Mouse (Mus musculus): ENCODE results near the gene Sgk1. TPM values are rescaled to one million over a fixed set of nuclear protein-coding genes. Genes with fewer than 3 reads are reported as not detected.
"Not testable (repeated sequence)": the region's sequence is repeated elsewhere in the genome, so short reads cannot be mapped to it uniquely, and the experiment has no call there.

The Sgk1 gene
- polyA plus RNA-seq, 1 experiment: 37.6 TPM

DNA sequence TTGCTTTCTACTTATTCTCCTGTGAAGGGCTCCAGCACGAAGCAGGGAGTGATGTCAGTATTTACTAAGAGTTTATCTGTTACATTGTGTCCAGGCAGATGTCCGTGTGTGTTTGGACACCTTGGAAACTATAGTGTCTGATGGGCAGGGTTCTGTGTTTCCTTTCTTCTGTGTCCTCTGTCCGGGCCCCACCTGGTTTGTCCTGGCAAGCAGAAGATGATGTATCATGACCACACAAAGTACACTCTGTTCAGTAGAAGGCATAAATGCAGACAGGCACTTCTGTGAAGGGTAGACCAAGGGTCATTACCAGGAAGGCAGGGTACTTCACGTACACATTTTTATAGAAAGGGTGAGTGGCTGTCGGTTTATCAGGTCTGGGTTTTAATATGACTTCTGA, 122.8 kb downstream of the Sgk1 start:
- no peak overlapping the region for H3K4me3 ChIP-seq (ENCODE audit: insufficient read depth, low read depth, low read length)
- H3K4me1 ChIP-seq (ENCODE audit: control insufficient read depth, insufficient read depth, insufficient read length, low read length): no peaks in the 10 kb centered on the region
- no peak overlapping the region for H3K27ac ChIP-seq (replicated peaks; ENCODE audit: low read depth, low read length)

DNA sequence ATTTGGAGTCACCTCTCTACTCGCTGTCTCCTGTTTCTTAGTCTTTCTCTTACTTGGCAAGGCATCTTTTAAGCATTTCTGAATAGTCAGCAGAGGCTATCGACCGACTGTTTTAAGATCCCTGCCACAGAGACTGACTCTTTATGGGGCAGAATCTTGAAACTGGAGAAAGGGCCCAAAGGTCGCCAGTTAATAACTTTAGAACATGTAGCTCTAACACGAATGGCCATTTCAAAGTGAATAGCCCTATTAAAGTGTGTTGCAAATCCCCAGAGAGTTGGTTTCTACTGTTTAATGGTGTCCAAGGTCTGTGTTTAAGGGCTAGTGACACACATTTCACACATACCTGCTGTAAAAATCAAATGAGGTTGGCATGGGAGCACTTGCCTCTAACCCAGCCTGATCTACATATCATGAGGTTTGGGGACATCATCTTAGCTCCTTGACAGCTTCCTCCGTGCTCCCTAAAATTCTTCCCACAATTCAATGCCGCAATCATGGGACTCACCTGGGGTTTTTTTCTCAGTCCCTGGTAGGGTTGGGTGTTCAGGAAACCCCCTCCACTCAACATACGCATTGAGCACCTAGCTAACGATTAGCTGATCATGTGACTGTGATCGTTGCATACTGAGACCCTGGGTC, 125.3 kb downstream of the Sgk1 start:
- Histone ChIP-seq H3K4me1 (ENCODE audit: control insufficient read depth, insufficient read depth, insufficient read length, low read length) (no peaks in the 10 kb centered on the region), H3K27ac (replicated peaks; ENCODE audit: low read depth, low read length) (no peak overlapping the region)

GRCm38 (mm10) chr10:22007802-22008172, 125.8 kb downstream of the Sgk1 start:
- Histone ChIP-seq H3K27ac (replicated peaks; ENCODE audit: low read depth, low read length) (no peak overlapping the region), H3K4me3 (ENCODE audit: insufficient read depth, low read depth, low read length) (no peak overlapping the region), H3K4me1 (ENCODE audit: control insufficient read depth, insufficient read depth, insufficient read length, low read length) (no peaks in the 10 kb centered on the region)

More for the DNA sequence above, 125.3 kb downstream of the Sgk1 start:
- no peak overlapping the region for H3K4me3 ChIP-seq (ENCODE audit: insufficient read depth, low read depth, low read length)

- Histone ChIP-seq H3K4me1 (ENCODE audit: control insufficient read depth, insufficient read depth, insufficient read length, low read length) (no peaks in the 10 kb centered on the region), H3K27ac (replicated peaks; ENCODE audit: low read depth, low read length) (no peak overlapping the region), H3K4me3 (ENCODE audit: insufficient read depth, low read depth, low read length) (no peak overlapping the region)
Observed at GRCm38 (mm10) chr10:22010088-22010818, 128.3 kb downstream of the Sgk1 start.

- no peaks in the 10 kb centered on the region for H3K4me1 ChIP-seq (ENCODE audit: control insufficient read depth, insufficient read depth, insufficient read length, low read length)
- no peak overlapping the region for H3K4me3 ChIP-seq (ENCODE audit: insufficient read depth, low read depth, low read length)
- H3K27ac ChIP-seq (replicated peaks; ENCODE audit: low read depth, low read length): no peak overlapping the region
Observed at GRCm38 (mm10) chr10:22017469-22018159, 135.6 kb downstream of the Sgk1 start.

- Histone ChIP-seq H3K4me3 (ENCODE audit: insufficient read depth, low read depth, low read length) (no peak overlapping the region), H3K27ac (replicated peaks; ENCODE audit: low read depth, low read length) (no peak overlapping the region), H3K4me1 (ENCODE audit: control insufficient read depth, insufficient read depth, insufficient read length, low read length) (no peaks in the 10 kb centered on the region)
Observed at GRCm38 (mm10) chr10:22018618-22019017, 136.6 kb downstream of the Sgk1 start.

DNA sequence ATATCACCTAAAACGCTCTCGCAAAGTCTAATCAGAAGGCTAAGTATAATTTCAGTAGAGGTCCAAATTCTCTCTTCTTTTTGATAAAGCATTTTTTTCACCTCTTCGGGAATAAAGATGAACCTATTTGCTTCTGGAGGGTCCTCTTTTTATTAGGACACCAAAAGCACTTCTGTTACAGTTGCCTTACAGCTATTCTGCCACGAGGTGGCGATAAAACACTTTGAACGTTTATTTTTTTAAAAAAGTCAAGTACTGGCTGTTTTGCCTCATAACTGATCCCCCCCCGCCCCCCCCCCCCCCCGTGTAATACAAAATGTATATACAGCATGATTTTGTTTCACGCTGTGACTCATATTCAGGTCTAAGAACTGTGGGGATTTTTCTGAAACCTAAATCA, 152.3 kb downstream of the Sgk1 start:
- Histone ChIP-seq H3K4me1 (ENCODE audit: control insufficient read depth, insufficient read depth, insufficient read length, low read length) (no peaks in the 10 kb centered on the region), H3K4me3 (ENCODE audit: insufficient read depth, low read depth, low read length) (no peak overlapping the region), H3K27ac (replicated peaks; ENCODE audit: low read depth, low read length) (no peak overlapping the region)

- H3K4me3 ChIP-seq (ENCODE audit: insufficient read depth, low read depth, low read length); H3K27ac ChIP-seq (replicated peaks; ENCODE audit: low read depth, low read length); H3K4me1 ChIP-seq (ENCODE audit: control insufficient read depth, insufficient read depth, insufficient read length, low read length): not testable (repeated sequence)
Observed at GRCm38 (mm10) chr10:22036256-22036655, 154.3 kb downstream of the Sgk1 start.

Other genes starting within 250 kb of the Sgk1 start
- gene 4930444G20Rik, start 185.9 kb downstream of the Sgk1 start, polyA plus RNA-seq (2012; ENCODE audit: insufficient read depth, insufficient read length, missing spikeins): not detected in 2 replicates